Mouse (Mus musculus) retina, adult 2 months (tissue): ENCODE results near the gene Tnni3k.

Source experiments
- DNase-seq: peaks from one replicate; pipeline ENCODE4 v3.0.0-alpha.2; 2012; ENCODE audit warnings: low read depth, low spot score

Tnni3k gene

GRCm38 (mm10) chr3:154949551-154949950, 105.7 kb downstream of the Tnni3k start:
- no peak for DNase-seq

GRCm38 (mm10) chr3:154945688-154946161, 109.5 kb downstream of the Tnni3k start:
- DNase-seq: no peak

GRCm38 (mm10) chr3:154927757-154928156, 127.5 kb downstream of the Tnni3k start:
- DNase-seq: no peak

GRCm38 (mm10) chr3:154924936-154925335, 130.3 kb downstream of the Tnni3k start:
- no peak for DNase-seq

- DNase-seq: no peak
Observed at GRCm38 (mm10) chr3:154915566-154915965, 139.6 kb downstream of the Tnni3k start.

- no peak for DNase-seq
Observed at GRCm38 (mm10) chr3:154913641-154914040, 141.6 kb downstream of the Tnni3k start.

GRCm38 (mm10) chr3:154896737-154897136, 158.5 kb downstream of the Tnni3k start:
- DNase-seq: no peak

- no peak for DNase-seq
Observed at GRCm38 (mm10) chr3:154893225-154893624, 162.0 kb downstream of the Tnni3k start.

- DNase-seq: no peak
Observed at GRCm38 (mm10) chr3:154885452-154885851, 169.8 kb downstream of the Tnni3k start.

GRCm38 (mm10) chr3:154885048-154885447, 170.2 kb downstream of the Tnni3k start:
- no peak for DNase-seq

- DNase-seq: no peak
Observed at GRCm38 (mm10) chr3:154881428-154881986, 173.7 kb downstream of the Tnni3k start.

- DNase-seq: no peak
Observed at GRCm38 (mm10) chr3:154880536-154880939, 174.7 kb downstream of the Tnni3k start.

- DNase-seq: no peak
Observed at GRCm38 (mm10) chr3:154880108-154880507, 175.1 kb downstream of the Tnni3k start.

- no peak for DNase-seq
Observed at GRCm38 (mm10) chr3:154879515-154879914, 175.7 kb downstream of the Tnni3k start.

GRCm38 (mm10) chr3:154879080-154879479, 176.1 kb downstream of the Tnni3k start:
- no peak for DNase-seq

GRCm38 (mm10) chr3:154868807-154869206, 186.4 kb downstream of the Tnni3k start:
- DNase-seq: no peak

GRCm38 (mm10) chr3:154861921-154862320, 193.3 kb downstream of the Tnni3k start:
- no peak for DNase-seq

GRCm38 (mm10) chr3:154859721-154860120, 195.5 kb downstream of the Tnni3k start:
- no peak for DNase-seq

GRCm38 (mm10) chr3:154853257-154853656, 201.9 kb downstream of the Tnni3k start:
- no peak for DNase-seq

GRCm38 (mm10) chr3:154852281-154852680, 202.9 kb downstream of the Tnni3k start:
- no peak for DNase-seq

GRCm38 (mm10) chr3:154842247-154842646, 213.0 kb downstream of the Tnni3k start:
- no peak for DNase-seq

- DNase-seq: no peak
Observed at GRCm38 (mm10) chr3:154841076-154841475, 214.1 kb downstream of the Tnni3k start.

- no peak for DNase-seq
Observed at GRCm38 (mm10) chr3:154837861-154838260, 217.3 kb downstream of the Tnni3k start.

- no peak for DNase-seq
Observed at GRCm38 (mm10) chr3:154836137-154836536, 219.1 kb downstream of the Tnni3k start.
